Mouse (Mus musculus) layer of hippocampus, postnatal 10 days (tissue): ENCODE data around the gene Wfdc1. TPM values are rescaled to one million over a fixed set of nuclear protein-coding genes. Genes with fewer than 3 reads are reported as not detected.

ENCODE experiments used
- DNase-seq, 2 experiments: peaks; one replicate each; pipeline ENCODE4 v3.0.0; 2021; ENCODE audit warnings: low spot score in 2 of 2
- total RNA-seq, 2 experiments: library from RNA; stranded (reverse); gene quantifications; 2 replicates each; pipeline ENCODE4 v1.2.3; 2021

Gene Wfdc1
- total RNA-seq, 2 experiments from 2014 or later, result 5.1 to 5.2 TPM

DNA sequence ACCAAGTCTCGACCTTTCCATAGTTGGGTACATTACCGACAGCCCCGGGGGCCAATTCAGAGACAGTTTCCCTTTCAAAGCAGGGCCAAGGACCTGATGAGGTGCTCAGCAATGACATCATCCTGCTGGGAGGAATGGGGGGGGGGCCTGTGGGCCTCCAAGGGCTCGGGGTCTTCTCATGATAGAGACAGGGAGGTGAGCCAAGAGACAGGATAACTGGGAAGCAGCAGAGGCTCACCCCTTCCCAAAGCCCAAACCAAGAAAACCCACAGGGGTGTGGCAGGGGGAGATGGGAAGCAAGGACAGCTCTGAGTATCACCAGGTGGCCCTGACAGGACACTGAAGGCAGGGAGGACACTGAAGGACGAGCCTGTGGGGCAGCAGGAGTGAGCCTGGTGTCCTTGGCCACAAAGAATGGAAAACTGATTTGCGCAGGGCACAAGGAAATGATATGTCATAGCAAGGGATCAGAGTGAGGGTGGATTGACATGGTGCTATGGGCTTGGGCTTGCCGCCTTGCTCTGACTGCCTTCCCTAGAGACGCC lies 62.3 kb downstream of the Wfdc1 start:
- no peak for DNase-seq

- no peak for DNase-seq
These were observed 65.9 kb downstream of the Wfdc1 start for GRCm38 (mm10) chr8:119732072-119732471.

DNA sequence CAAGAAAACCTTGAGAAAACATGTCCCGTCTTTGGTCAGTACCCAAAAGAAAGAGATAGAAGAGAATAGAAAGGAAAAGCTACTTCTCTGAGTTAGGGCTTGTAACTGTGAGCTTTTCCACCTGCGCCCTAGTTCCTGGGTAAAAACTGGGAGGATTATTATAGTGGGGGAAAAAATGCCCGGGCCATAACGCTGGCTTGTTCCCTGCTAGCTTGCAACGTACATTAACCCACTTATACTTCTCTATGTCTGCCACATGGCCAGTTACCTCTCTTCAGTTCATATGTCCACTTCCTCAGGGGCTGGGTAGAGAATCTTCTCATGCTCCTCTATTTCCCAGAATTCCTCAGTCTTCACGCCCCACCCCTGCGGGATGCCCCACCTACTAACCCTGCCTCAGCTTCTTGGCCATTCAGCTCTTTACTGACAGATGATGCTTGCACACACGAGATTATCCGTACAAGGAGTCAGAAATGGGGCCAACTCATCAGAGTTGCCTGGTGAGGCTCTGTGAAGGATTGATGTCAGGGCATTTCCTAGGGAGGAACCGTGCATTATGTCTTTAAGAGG lies 70.3 kb downstream of the Wfdc1 start:
- DNase-seq, result no peak

DNA sequence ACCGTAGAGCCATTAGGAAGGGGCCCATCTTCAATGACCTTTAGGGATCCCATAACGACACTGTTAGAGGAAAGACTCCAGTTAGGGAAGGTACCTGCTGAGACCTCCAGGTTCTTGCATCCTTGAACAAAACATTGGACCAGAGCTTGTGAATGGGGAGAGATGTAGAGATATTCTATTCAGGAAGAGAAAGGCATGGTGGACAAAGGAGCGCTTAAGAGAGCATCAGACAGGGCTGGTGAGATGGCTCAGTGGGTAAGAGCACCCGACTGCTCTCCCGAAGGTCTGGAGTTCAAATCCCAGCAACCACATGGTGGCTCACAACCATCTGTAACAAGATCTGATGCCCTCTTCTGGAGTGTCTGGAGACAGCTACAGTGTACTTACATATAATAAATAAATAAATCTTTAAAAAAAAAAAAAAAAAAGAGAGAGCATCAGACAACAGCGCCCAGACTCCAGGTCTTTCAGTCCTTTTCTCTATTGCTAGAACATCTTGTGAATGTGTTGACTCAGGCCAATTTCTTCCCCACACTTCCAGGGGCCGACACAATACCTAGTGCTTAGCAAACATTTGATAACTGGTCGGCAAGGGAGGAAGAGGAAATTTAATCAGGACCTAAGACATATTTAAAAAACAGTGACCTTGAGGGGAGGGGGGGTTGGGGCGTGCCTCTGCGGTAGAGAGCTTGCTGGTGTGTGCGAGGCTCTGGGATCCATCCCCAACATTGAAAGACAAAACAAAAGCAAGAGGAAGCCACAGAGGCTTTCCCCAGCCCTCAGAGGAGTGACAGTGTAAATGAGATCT lies 71.1 kb downstream of the Wfdc1 start:
- no peak for DNase-seq

Other genes starting within 250 kb of the Wfdc1 start
- under 1 TPM; 0.25 to 0.33 TPM for gene Osgin1, start 232.2 kb upstream of the Wfdc1 start, total RNA-seq
- 100 to 1,000 TPM; 112 to 114 TPM for gene Necab2, start 219.6 kb upstream of the Wfdc1 start, total RNA-seq
- under 1 TPM; 0.21 to 0.22 TPM for gene Slc38a8, start 164.7 kb upstream of the Wfdc1 start, total RNA-seq
- gene Mbtps1, start 107.6 kb upstream of the Wfdc1 start, total RNA-seq, result 10 to 100 TPM; 62.7 to 67.9 TPM
- 10 to 100 TPM; 52.3 to 53.2 TPM for gene Hsdl1, start 91.2 kb upstream of the Wfdc1 start, total RNA-seq
- under 1 TPM; 0.45 to 0.57 TPM for gene Dnaaf1, start 91.1 kb upstream of the Wfdc1 start, total RNA-seq
- gene Taf1c, start 61.1 kb upstream of the Wfdc1 start, total RNA-seq, result 10 to 100 TPM; 12.5 to 13.0 TPM
- under 1 TPM in 1 of 2 experiments, not detected in 1; 0.25 TPM for gene Adad2, start 53.6 kb upstream of the Wfdc1 start, total RNA-seq
- gene Kcng4, start 30.7 kb upstream of the Wfdc1 start, total RNA-seq, result 1 to 10 TPM in 1 of 2 experiments, under 1 TPM in 1; 0.91 to 1.1 TPM
- 1 to 10 TPM; 1.8 to 2.0 TPM for gene Atp2c2, start 33.6 kb downstream of the Wfdc1 start, total RNA-seq
- 10 to 100 TPM; 16.3 to 18.3 TPM for gene Tldc1, start 112.1 kb downstream of the Wfdc1 start, total RNA-seq
- 100 to 1,000 TPM; 129 to 134 TPM for gene Cotl1, start 174.2 kb downstream of the Wfdc1 start, total RNA-seq
- gene Klhl36, start 195.9 kb downstream of the Wfdc1 start, total RNA-seq, result 1 to 10 TPM; 7.4 to 9.3 TPM
- gene Usp10, start 244.0 kb downstream of the Wfdc1 start, total RNA-seq, result 100 to 1,000 TPM in 1 of 2 experiments, 10 to 100 TPM in 1; 94.9 to 104 TPM
- not detected for gene Gm20388, start 244.5 kb downstream of the Wfdc1 start, total RNA-seq